Mouse (Mus musculus): ENCODE measurements around the gene Gm20888.
"Not testable (repeated sequence)": the region's sequence is repeated elsewhere in the genome, so short reads cannot be mapped to it uniquely, and the experiment has no call there.

Gm20888 gene

GRCm38 (mm10) chrY:70441582-70441981 lies at the start of gene Gm20888:
Gene Gm20888 (plus strand): TSS chrY:70441882.
- not testable (repeated sequence) for DNase-seq (ENCODE audit: low spot score in 2 of 2)

Data from frontal cortex, postnatal 36 days (tissue).